Mouse (Mus musculus) right cerebral cortex, postnatal 25 days (tissue): ENCODE results near the gene C1rl.
"Not testable (repeated sequence)": the region's sequence is repeated elsewhere in the genome, so short reads cannot be mapped to it uniquely, and the experiment has no call there.

Source experiments
- DNase-seq: peaks from one replicate; pipeline ENCODE4 v3.0.0; 2022

The C1rl gene

DNA sequence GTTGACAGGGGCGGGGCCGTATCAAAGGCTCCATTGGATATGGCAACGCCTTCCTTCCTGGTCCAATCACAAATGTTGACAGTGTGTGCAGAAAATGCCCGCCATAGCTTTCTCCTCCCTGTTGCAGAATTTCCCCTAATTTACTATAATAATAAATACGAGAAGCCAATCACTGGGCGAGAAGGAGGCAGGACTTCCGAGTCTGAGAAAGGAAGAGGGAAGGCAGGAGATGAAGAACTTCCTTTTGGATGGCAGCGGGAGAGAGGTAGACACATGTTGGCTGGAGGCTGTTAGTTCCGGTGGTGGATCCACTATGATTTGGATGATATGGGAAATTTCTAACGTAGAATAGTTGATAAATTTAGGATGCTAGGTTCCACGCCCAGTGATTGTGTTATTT lies 18.3 kb upstream of the C1rl start:
- no peak for DNase-seq

DNA sequence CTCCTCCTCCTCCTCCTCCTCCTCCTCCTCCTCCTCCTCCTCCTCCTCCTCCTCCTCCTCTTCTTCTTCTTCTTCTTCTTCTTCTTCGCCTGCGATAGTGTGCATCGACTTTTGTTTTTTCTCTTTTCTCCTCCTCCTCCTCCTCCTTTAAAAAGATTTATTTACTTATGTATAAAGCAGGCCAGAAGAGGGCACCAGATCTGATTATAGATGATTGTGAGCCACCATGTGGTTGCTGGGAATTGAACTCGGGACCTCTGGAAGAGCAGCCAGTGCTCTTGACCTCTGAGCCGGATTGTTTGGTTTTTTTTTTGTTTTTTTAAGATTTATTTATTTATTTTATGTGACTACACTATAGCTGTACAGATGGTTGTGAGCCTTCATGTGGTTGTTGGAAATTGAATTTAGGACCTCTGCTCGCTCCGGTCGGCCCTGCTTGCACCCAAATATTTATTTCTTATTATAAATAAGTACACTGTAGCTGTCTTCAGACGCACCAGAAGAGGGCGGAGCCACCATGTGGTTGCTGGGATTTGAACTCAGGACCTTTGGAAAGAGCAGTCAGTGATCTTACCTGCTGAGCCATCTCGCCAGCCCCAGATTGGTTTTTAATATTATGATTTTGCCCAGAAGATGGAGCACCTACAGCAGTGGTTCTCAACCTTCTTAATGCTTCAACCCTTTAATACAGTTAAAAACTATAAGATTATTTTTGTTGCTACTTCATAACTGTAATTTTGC lies 17.4 kb upstream of the C1rl start:
- not testable (repeated sequence) for DNase-seq

DNA sequence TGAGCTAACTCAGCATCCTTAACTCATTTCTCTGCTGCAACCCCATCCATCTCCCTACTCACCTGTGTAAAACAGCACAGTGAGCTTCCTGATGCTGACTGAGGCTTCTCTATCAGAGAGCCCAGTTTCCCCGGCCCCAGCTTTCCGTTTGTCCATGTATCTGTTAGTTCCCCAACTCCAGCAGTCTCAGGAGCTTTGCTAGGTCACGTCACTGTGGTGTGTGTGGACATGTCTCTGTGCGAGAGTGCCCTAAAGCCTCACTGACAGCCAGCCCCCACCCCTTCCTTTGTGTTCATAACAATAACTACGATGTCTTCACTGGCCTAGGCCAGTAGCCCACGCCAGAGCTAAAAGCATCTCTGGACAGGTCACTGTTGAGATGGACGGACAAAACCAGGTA lies 16.7 kb upstream of the C1rl start:
- no peak for DNase-seq

DNA sequence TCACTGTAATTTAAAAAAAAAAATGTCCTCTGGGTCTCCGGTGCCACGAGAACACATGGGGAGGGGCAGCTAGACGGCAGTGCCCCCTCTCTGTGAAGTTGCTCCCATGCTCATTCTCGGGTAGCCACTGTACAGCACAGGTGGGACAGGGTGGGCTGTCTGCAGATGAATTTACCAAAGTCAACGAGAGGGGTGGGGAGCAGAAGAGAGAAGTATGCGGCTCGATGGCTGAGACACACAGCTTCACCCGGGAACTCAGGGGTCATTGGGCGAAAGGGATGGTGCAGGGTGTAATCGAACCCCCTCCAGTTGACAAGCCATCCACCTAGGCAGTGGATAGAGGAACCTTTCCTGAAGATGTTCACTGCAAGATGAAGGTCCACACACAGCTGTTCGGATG lies 16.1 kb upstream of the C1rl start:
- DNase-seq, result no peak

DNA sequence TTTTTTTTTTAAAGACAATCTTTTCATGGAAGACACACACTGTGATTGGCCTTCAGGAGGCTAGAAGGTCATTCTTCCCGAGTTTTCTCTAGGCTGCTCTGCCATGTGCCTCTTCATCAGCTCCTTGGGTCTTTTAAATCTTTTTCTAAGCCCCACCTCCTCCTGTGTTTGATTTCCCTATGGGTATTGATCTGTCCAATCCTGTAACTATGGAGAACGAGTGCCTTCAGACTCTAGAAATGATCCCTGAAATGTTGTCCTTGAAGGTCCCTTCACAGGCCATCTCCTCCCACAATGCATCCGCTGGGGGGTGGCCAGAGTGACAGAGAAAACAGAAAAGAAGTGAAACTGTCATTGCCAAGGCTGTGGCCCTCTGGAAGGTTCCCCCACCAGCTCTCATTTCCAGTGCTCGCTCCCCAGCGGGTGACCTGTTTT lies 15.7 kb upstream of the C1rl start:
- no peak for DNase-seq

DNA sequence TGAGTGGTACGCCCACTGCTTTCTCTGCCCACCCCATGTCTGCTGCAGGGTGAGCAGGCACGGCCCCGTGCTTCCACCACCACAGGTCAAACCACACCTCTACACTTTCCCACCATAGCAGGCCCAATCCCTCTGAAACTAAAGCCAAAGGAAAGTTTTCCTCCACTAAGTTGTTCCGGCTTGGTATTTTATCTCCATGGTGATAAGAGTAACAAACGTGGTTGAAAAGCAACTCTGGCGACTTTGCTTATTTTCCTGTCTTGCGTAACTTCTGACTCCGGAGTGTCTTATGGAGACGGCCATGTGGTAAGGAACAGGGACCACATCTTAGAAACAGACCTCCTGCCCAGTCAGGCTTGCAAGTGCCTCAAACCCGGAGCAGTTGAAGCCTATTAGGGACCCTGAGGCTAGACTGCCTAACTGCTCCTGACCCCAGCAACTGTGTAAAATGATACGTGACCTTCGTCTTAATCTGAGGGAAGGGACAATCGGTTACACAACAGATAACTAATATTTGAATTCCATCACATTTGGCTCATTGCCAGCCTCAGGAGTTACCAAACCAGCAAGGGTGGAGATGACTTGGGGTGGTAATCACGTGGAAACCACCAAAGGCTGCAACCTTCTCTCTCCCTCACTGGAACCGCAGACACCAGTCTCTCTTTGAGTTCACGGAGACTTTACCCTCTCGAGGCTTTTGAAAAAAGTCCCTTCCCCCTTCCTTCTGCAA lies 14.8 kb upstream of the C1rl start:
- no peak for DNase-seq

DNA sequence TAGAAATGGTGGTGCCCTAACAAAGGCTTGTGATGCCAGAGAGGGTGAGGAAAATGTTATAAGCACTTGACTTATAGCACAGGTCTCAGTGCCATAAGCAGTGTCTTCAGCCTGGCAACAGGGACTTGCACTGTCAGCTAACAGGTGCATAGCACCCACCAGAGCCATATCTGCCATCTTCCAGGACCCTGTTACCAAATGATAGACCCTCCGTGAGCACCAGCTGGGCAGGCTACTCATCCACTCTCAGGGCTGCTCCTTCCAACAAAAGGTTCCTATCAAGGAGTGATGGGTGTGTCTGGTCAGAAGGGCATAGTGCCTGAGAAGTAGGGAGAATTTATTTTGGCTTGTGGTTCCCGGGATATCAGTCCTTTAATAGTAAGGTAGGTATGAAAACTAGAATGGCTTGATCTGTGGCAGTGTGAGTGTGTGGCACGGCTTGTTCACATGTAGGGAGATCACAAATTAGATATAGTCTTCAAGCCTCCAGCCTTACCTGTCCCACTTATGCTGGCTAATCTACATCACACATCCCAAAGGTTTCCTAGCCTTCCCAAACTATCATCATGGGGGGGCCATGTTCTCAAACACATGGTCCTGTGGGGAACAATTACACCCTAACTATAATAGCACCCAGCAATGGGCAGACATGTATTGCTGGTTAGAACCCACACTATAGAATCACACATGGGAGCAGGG lies 13.9 kb upstream of the C1rl start:
- no peak for DNase-seq

DNA sequence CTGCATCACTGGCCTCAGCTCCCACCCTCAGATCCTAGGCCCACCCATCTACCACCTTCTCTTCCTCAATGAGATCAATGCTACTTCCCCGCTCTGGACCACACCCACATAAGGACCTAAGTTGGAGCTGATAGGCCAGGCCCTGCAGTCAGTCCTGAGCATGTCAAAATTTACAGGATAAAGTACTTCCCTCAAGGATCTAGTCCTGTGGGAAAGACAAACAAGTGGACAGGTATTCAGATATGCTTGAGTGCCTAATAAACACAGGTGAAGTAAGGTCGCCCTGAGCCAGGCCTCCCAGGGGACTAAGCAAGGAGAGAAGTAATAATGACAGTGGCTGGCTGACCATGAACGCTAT lies 13.4 kb upstream of the C1rl start:
- DNase-seq, result no peak

DNA sequence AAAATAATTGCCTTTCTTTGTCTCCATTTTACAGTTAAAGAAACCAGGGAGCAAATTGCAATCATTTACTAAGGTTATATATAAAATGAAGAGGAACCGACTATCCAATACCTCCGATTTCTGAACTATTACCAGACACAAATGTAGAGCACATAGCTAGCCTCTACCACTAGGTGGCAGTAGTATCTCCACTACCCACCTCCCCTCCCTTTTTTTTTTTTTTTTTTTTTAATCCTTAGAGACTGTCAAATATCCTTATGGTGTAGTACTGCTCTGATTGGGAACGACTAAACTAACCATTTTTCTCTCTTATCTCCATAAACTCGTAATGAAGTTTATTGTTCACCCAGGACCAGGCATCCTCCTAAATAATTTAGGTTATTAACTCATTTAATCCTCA lies 12.6 kb upstream of the C1rl start:
- DNase-seq, result no peak

DNA sequence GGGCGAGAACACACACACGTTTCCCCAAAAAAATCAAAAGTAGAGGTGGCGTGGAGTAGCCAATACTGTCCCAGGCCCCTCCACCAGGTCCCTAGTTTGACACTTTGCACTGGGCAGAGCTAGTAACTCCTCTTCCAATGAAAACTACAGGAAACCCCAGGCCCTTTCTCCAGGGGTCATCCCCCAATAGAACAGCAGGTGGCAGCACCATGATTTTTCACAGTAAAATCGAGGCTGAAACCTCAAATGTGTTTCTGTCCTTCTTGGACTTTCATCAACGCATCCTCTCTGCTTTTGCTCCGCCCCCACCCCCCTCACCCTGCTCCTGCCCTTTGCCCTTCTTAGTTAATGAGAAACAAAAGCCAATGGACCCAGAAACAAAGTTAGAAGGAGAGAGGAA lies 11.3 kb upstream of the C1rl start:
- no peak for DNase-seq

DNA sequence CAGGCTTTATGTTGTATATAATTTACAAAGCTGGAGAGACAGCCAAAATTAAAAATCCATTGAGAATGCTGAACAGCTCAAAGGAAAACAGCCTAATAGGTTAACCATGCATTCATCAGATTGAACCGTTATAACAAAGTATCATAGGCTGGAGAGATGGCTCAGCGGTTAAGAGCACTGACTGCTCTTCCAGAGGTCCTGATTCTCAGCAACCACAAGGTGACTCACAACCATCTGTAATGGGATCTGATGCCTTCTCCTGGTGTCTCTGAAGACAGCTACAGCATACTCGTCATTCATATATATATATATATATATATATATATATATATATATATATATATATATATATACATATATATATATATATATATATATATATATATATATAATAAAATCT lies 9.1 kb upstream of the C1rl start:
- not testable (repeated sequence) for DNase-seq

DNA sequence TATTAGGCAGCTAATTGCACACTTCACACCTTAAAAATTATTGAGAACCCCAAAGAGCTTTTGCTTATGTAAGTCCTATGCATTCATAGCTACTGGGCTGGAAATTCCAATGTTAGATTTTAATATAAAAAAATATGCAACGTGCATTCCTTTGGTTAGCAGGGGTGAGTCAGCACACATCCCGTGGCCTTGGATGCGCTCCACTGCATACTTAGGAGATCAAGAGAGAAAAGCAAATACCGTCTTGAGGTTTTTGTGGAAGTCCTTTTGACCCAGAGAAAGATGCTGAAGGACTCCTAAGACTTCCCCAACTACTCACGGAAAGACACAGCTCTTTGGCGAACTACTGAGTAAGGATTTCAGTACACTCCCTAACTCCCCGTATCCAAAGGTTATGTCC lies 8.1 kb upstream of the C1rl start:
- DNase-seq, result no peak

DNA sequence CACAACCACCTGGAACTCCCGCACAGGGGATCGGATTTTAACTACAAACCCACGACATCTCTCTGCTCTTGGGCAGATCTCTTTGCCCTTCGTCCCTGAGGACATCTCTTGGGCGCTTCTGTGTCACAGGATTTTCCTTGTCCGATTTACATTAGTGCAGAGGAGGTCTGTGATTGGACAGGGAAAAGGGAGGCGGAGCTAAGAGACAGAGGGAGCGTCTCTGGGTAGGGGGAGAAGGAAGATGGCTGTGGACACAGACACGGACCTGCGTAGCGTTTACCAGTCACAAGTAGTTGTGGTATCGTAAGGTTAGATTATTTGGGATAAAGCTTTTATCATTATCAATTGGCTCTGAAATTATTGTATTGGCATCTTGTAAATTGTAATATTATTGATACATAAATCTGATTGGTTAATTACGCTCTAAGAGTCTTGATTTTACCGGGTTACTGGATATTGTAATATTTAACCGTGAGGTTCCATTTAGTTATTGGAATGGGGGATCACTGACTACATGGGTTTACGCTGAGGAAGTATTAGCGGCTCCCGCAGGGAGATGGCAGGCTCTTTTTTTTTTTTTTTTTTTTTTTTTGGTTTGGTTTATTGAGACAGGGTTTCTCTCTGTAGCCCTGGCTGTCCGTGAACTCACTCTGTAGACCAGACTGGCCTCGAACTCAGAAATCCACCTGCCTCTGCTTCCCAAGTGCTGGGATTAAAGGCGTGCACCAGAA lies 7.3 kb upstream of the C1rl start:
- DNase-seq, result no peak

DNA sequence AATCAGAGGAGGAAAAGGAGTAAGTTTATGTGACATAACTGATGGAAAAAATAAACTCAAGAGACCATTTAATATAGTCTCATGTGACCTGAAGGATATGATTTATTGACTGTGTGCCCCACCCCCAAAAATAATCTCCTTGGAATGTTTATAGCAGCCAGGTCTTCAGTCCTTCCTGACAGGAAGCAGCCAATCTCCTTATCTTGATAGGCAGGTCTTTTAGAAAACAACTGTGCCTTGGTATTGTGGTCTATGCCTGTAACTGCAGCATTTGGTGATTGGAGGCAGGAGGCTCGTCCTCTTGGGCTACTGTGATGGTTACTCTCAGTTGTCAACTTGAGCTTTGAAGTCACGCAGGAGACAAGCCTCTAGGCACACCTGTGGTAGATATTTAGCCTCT lies 5.4 kb upstream of the C1rl start:
- DNase-seq, result no peak

DNA sequence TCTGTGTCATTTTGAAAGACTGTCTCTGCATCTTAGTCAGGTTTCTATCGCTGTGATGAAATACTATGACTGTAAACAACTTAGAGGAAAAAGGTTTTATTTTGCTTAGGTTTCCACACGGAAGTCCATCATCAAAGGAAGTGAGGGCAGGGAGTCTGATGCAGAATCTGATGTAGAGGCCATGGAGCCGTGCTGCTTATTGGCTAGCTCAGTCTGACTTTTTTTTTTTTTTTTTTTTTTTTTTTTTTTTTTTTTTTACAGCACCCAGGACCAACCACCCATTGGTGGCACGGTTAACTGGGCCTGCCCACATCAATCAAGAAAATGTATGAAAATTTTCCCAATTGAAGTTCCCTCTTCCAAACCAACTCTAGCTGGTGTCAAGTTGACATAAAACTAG lies 4.0 kb upstream of the C1rl start:
- DNase-seq, result no peak

DNA sequence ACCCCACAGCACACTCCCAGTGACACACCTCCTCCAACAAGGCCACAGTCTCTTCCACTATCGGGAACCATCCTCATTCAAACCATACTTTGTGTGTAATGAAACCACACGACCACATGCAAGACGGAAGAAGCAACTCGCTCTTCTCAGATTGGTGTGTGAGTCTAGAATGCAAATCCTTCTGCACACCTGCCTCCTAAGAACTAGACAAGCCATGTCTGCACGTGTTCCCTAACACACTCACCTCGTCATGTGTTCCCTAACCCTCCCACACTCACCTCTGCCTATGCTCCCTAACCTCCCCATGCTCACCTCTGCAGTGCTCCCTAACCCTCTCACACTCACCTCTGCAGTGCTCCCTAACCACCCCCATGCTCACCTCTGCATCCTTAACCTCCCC lies 1.5 kb upstream of the C1rl start:
- DNase-seq, result no peak

DNA sequence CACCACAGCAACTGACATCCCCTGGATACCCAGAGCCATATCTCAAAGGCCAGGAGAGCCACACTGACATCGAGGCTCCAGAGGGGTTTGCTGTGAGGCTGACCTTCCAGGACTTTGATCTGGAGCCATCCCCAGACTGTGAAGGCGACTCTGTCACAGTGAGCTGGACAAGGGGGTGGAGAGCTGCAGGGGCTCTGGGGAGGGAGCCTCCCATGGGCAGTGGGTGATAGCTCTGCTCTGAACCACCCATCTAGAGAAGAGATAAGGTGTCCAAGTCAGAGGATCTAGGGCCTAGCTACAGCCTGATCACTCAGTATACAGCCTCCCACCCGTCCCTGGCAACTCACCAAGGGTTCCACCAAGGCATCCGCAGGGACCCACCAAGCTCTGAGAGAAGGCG lies 973 bp downstream of the C1rl start:
- no peak for DNase-seq

DNA sequence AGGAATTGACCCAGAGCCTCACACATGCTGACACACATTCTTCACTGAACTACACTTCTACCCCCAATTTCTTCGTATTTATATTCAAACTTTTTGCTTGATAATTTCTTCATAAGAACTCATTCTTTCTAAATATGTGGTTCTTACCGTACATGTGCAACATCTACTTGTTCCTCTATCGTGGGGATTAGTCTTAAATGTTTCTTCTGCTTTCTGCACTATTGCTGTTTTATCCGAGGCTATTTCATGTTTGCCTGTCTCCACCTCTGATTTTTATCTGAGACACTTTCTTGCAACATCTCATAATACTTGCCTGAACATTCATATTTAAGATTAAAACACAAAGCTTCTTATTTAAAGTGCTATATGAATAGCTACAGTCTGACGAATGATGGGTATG lies 3.1 kb downstream of the C1rl start:
- DNase-seq, result no peak

DNA sequence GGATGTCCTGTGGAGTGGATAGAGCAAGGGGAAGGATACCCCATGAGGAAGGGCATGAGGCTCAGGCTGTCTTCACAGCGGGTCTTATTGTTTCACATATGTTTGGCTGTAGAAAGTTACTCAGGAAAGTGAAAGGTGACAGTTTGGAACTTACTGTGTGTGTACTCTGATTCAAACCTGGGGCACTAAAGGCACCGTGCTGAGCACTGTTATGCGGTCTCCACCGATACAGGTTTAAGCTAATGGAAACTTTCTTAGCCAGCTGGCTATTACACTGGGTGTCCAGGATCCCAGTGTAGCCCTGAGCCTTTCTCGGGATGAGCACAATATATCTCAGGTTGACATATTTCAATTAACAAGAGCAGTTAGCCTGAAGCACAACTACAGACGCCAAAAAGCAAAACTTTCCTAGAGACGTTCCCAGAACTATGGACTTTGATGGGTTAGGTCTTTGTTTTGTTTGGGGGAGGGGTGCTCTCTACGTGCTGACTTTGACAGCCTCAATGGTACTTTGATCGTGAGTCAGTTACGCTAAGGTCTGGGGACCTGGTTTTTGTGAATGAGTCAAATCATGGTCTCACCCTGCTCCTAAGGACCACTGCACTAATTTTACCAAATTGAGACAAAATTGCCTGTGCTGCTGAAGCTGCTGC lies 7.1 kb downstream of the C1rl start:
- no peak for DNase-seq

DNA sequence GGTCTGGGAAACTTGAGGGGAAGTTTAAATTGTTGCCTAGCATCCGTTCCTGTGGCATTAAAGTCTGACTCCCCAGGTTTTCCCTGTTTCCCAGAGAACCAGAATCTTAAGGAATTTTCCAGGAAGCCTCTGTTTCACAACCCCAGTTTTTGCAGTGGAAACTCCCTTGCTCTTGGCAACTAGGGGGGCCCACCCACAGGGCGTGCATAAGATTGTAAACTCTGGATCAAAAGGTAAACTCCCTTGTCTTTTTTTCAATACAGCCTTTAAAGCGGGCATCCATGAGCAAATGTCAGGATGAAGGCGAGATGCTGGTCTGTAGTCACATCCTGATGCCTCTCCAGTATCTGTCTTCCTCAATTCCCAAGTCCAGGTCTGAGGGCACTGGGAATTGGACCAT lies 8.6 kb downstream of the C1rl start:
- no peak for DNase-seq

DNA sequence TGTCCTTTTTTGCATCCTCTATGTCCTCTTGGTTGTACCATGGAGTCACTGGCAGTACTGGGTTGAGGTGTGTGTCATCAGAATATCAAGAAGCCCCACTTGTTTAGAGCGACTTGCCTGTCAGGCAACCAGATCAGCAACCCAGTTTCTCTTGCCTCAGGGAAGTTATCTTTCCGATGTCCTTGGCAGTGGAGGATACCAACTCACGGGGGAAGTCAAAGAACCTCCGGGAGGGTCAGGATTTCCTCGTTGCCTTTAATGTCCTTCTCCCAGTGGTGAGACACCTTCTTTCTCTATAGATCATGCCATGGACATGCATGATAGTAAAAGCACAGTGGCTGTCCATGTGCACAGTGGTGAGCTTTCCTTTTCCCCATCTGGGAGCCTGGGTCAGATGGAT lies 9.1 kb downstream of the C1rl start:
- DNase-seq, result no peak

DNA sequence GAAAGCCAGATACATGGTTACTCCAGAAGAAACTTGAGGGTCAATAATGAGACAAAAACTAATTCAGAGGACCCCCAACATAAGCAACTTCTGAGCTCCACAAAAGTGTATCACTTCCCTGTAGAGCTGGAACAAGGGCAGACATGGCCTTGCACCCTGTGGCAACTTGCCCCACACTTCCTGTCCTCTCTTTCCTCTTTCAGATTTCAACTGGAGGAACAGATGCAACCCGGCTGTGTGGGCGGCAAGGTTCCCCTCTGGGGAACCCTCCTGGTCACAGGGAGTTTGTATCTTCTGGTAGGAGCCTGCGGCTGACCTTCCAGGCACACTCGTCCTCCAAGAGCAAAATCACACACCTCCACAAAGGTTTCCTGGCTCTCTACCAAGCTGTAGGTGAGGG lies 12.1 kb downstream of the C1rl start:
- no peak for DNase-seq

DNA sequence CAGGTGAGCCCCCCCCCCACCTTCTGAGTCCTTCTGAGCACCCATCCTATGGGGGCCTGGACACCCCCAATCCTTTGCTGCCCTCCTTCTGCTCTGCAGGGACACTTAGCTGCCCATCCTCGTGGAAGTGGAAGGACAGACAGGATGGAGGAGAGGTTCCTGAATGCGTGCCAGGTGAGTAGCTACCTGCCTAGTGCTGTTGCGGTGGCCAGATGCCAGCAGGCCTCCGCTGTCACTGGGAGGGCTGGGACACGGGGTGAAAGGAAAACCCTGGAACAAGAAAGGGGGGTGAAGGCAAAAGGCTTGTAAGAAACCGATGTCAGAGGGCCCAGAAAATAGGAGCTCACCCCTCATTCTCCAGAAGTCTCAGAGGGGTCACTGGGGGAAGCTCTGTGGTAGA lies 14.1 kb downstream of the C1rl start:
- DNase-seq, result no peak
